Mouse (Mus musculus) forebrain, embryonic 13.5 days (tissue): ENCODE measurements around the gene Dcn. TPM values are rescaled to one million over a fixed set of nuclear protein-coding genes. Genes with fewer than 3 reads are reported as not detected.

ENCODE experiments used
- ATAC-seq: fragments of 200-750 bp; cut with Nextera tagmentation; 2 replicates; pipeline ENCODE4 v1.8.0; 2017
- H3K27ac ChIP-seq: fragments of 300-500 bp; sonication (generic); 2 replicates; pipeline ENCODE4 v1.5.1; 2015; ENCODE audit warnings: inconsistent platforms, mild to moderate bottlenecking, moderate library complexity
- H3K27me3 ChIP-seq: fragments of 300-500 bp; sonication (generic); 2 replicates; pipeline ENCODE4 v1.6.1; 2015; ENCODE audit warnings: mild to moderate bottlenecking, inconsistent platforms
- H3K36me3 ChIP-seq: fragments of 300-500 bp; sonication (generic); 2 replicates; pipeline ENCODE4 v1.6.1; 2015; ENCODE audit warnings: mild to moderate bottlenecking, inconsistent platforms; ENCODE audit not compliant: poor library complexity, severe bottlenecking
- H3K4me1 ChIP-seq: fragments of 300-500 bp; sonication (generic); 2 replicates; pipeline ENCODE4 v1.6.1; 2015; ENCODE audit warnings: inconsistent platforms
- H3K4me2 ChIP-seq: fragments of 300-500 bp; sonication (generic); 2 replicates; pipeline ENCODE4 v1.6.1; 2015; ENCODE audit warnings: inconsistent platforms, mild to moderate bottlenecking, moderate library complexity
- H3K4me3 ChIP-seq: fragments of 300-500 bp; sonication (generic); 2 replicates; pipeline ENCODE4 v1.5.1; 2015; ENCODE audit warnings: mild to moderate bottlenecking, inconsistent platforms
- H3K9ac ChIP-seq: fragments of 300-500 bp; sonication (generic); 2 replicates; pipeline ENCODE4 v1.6.1; 2015; ENCODE audit warnings: mild to moderate bottlenecking, inconsistent platforms
- H3K9me3 ChIP-seq: fragments of 300-500 bp; sonication (generic); replicated peaks from 2 replicates; pipeline ENCODE4 v1.6.1; 2016; ENCODE audit warnings: inconsistent platforms
- WGBS: fragments of 180-500 bp; shearing (Covaris S2); methylation state at CpG from one replicate; pipeline ENCODE4 v1.1.7; 2015; 5-methylcytosine and 5-hydroxymethylcytosine counted together
- polyA plus RNA-seq: library from polyadenylated mRNA; unstranded; fragments of >200 nt; fragmentation: Nextera tagmentation; extraction: Ambion mirVana; gene quantifications from 2 replicates; pipeline ENCODE4 v1.2.1, GENCODE M21; 2015

Gene Dcn
- polyA plus RNA-seq, 1 experiment from 2014 or later = 39.1 TPM

- H3K27ac ChIP-seq = no peak overlapping the region
- WGBS = 83% methylated on average over 2 of the region's 2 CpGs
- H3K36me3 ChIP-seq = no peaks in the 10 kb centered on the region
- H3K27me3 ChIP-seq = no peaks in the 10 kb centered on the region
- no peak for ATAC-seq
- peaks cover 13% of the 10 kb centered on the region for H3K4me1 ChIP-seq
- no peak overlapping the region for H3K4me3 ChIP-seq
- H3K9ac ChIP-seq = no peak overlapping the region
- H3K4me2 ChIP-seq = no peak overlapping the region
- H3K9me3 ChIP-seq = no peaks in the 10 kb centered on the region
Observed at GRCm38 (mm10) chr10:97484049-97484448, 4.6 kb downstream of the Dcn start.

DNA sequence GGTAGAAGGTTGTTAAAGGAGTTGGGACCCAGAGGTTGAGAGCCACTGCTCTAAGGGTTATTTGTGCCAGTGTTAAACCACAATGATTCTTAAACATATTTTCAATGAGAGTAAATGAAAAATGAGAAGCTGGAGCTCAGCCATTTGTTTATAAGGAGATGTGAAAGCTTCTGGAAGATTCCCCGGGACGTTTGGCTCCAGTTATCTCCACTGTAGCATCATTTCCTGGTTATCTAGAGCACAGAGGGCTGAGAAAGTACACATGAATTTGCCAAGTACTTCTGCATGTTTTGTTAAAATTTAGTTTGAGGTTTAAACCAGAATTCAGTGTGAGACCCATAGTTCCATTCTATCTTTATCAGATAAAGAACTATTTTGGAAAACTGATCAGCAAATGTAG lies 5.7 kb downstream of the Dcn start:
- 79% methylated on average over 2 of the region's 2 CpGs for WGBS
- ATAC-seq = no peak

DNA sequence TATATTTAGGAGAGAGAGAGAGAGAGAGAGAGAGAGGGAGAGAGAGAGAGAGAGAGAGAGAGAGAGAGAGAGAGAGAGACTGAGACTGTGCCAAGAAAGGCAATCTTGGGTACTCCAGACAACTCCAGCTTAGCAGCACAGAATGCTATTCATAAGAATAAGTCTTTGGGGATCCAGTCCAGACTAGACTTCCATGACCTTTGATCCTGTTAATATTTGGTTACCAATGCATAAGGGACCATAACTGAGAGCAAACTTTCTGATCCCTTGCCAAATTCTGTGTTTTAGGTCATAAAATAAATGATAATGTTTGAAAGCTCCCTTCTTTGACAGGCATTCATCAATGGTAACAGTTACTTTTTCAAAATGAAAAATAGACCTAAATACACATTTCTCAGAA lies 6.7 kb downstream of the Dcn start:
- no peak for ATAC-seq
- H3K27me3 ChIP-seq = no peaks in the 10 kb centered on the region

More for the DNA sequence above, 5.7 kb downstream of the Dcn start:
- Histone ChIP-seq H3K27ac (no peak overlapping the region), H3K36me3 (no peaks in the 10 kb centered on the region), H3K9ac (no peak overlapping the region), H3K4me3 (no peak overlapping the region), H3K9me3 (no peaks in the 10 kb centered on the region), H3K4me1 (peaks cover 2% of the 10 kb centered on the region; the same call in 1 of the 2 replicates), H3K27me3 (no peaks in the 10 kb centered on the region), H3K4me2 (no peak overlapping the region)

GRCm38 (mm10) chr10:97487269-97487989 lies 8.0 kb downstream of the Dcn start:
- H3K4me3 ChIP-seq = no peak overlapping the region
- H3K4me2 ChIP-seq = no peak overlapping the region
- H3K27ac ChIP-seq = no peak overlapping the region
- H3K4me1 ChIP-seq = no peaks in the 10 kb centered on the region; the same call in 1 of the 2 replicates
- ATAC-seq = no peak
- no peaks in the 10 kb centered on the region for H3K36me3 ChIP-seq
- H3K27me3 ChIP-seq = no peaks in the 10 kb centered on the region
- WGBS = 93% methylated on average over 6 of the region's 6 CpGs
- H3K9ac ChIP-seq = no peak overlapping the region
- H3K9me3 ChIP-seq = no peaks in the 10 kb centered on the region

More for the DNA sequence above, 6.7 kb downstream of the Dcn start:
- Histone ChIP-seq H3K36me3 (no peaks in the 10 kb centered on the region), H3K9me3 (no peaks in the 10 kb centered on the region), H3K27ac (no peak overlapping the region), H3K4me2 (no peak overlapping the region), H3K4me1 (no peaks in the 10 kb centered on the region), H3K9ac (no peak overlapping the region), H3K4me3 (no peak overlapping the region)

GRCm38 (mm10) chr10:97492367-97492980 lies 13.1 kb downstream of the Dcn start:
- H3K9ac ChIP-seq = no peak overlapping the region

DNA sequence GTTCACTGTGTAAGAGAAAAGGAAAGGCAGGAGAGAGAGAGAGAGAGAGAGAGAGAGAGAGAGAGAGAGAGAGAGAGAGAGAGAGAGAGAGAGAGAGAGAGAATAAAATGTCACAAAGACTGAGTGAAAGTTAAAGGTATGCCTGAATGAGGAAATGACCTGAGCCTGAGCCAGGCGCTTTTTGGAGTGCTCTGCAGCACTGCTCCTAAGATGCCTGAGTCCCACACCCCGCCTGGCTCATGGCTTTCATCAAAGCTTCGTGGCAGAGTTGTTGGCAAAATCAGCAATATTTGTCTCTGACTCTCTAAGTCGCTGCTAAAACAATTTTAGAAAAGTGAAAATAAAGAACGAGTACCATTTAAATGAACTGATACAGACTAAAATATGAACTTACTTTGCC lies 18.2 kb downstream of the Dcn start:
- no peaks in the 10 kb centered on the region for H3K9me3 ChIP-seq
- no peaks in the 10 kb centered on the region for H3K36me3 ChIP-seq
- no peak overlapping the region for H3K9ac ChIP-seq
- H3K27me3 ChIP-seq = no peaks in the 10 kb centered on the region
- WGBS = 60% methylated on average over 5 of the region's 5 CpGs
- no peak overlapping the region for H3K4me2 ChIP-seq
- no peak overlapping the region for H3K27ac ChIP-seq
- ATAC-seq = no peak
- no peak overlapping the region for H3K4me3 ChIP-seq
- peaks cover 2% of the 10 kb centered on the region for H3K4me1 ChIP-seq

More at GRCm38 (mm10) chr10:97492367-97492980, 13.1 kb downstream of the Dcn start:
- peak; percentile 97 for ATAC-seq
- 30% methylated on average over 4 of the region's 4 CpGs for WGBS
- H3K4me2 ChIP-seq = no peak overlapping the region
- H3K9me3 ChIP-seq = no peaks in the 10 kb centered on the region
- H3K27me3 ChIP-seq = no peaks in the 10 kb centered on the region
- H3K27ac ChIP-seq = no peak overlapping the region
- no peak overlapping the region for H3K4me3 ChIP-seq
- H3K4me1 ChIP-seq = peaks cover 4% of the 10 kb centered on the region
- H3K36me3 ChIP-seq = no peaks in the 10 kb centered on the region

GRCm38 (mm10) chr10:97523366-97523765 lies 44.0 kb downstream of the Dcn start:
- no peaks in the 10 kb centered on the region for H3K4me1 ChIP-seq

DNA sequence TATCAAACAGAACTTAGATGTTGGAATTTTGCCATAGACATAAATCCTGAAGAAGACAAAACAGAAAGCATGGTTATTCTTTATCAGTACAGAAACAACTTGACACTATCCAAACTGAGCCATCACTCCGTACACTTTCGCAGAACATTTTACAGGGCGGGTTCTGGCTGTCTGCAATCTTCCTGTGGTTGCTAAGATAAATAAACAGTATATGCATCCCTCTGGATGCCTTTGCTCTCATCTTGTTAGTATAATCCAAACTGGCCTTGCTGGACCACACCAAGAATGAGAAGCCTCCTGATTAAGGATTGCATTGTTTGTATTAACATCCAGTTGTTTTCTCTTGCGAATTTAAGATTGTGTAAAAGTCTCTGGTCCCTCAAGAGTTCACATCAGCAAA lies 56.3 kb downstream of the Dcn start:
- H3K9me3 ChIP-seq = no peaks in the 10 kb centered on the region
- H3K4me3 ChIP-seq = no peak overlapping the region
- H3K27me3 ChIP-seq = no peaks in the 10 kb centered on the region
- no peaks in the 10 kb centered on the region for H3K36me3 ChIP-seq
- 90% methylated on average over 4 of the region's 4 CpGs for WGBS
- H3K4me1 ChIP-seq = no peaks in the 10 kb centered on the region
- no peak overlapping the region for H3K4me2 ChIP-seq
- no peak for ATAC-seq
- H3K27ac ChIP-seq = no peak overlapping the region
- H3K9ac ChIP-seq = no peak overlapping the region

More at GRCm38 (mm10) chr10:97523366-97523765, 44.0 kb downstream of the Dcn start:
- no peak overlapping the region for H3K9ac ChIP-seq
- no peaks in the 10 kb centered on the region for H3K36me3 ChIP-seq
- no peaks in the 10 kb centered on the region for H3K9me3 ChIP-seq
- H3K4me3 ChIP-seq = no peak overlapping the region
- H3K4me2 ChIP-seq = no peak overlapping the region
- H3K27me3 ChIP-seq = no peaks in the 10 kb centered on the region
- WGBS = 90% methylated on average over 3 of the region's 3 CpGs
- no peak overlapping the region for H3K27ac ChIP-seq
- ATAC-seq = no peak

DNA sequence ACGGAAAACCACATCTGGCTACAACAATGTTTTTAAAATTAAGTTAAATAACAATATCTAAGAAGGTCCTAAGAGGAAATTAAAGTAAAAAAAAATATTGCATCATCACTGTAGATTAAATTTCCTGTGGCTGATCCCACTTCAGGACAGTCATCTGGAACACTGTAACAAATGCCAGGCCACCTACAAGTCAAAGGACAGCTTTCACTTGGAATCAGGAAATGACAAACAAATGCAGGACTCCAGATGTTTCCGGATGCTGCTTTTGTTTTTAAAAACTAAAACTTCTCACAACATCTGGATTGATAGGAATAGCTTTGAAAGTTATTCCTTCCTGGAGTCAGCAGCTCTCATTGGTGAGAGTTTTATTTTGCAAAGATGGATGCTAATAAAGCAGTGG lies 57.5 kb downstream of the Dcn start:
- Histone ChIP-seq H3K4me3 (no peak overlapping the region), H3K27ac (no peak overlapping the region), H3K9me3 (no peaks in the 10 kb centered on the region), H3K27me3 (no peaks in the 10 kb centered on the region), H3K36me3 (no peaks in the 10 kb centered on the region), H3K4me1 (no peaks in the 10 kb centered on the region), H3K9ac (no peak overlapping the region), H3K4me2 (no peak overlapping the region)
- no peak for ATAC-seq
- 80% methylated on average over 2 of the region's 2 CpGs for WGBS

GRCm38 (mm10) chr10:97538202-97538601 lies 58.8 kb downstream of the Dcn start:
- H3K4me3 ChIP-seq = no peak overlapping the region
- no peak overlapping the region for H3K9ac ChIP-seq
- H3K27me3 ChIP-seq = no peaks in the 10 kb centered on the region
- 98% methylated on average over 4 of the region's 4 CpGs for WGBS
- no peak for ATAC-seq
- no peak overlapping the region for H3K27ac ChIP-seq
- H3K4me2 ChIP-seq = no peak overlapping the region
- H3K36me3 ChIP-seq = no peaks in the 10 kb centered on the region
- H3K9me3 ChIP-seq = no peaks in the 10 kb centered on the region
- H3K4me1 ChIP-seq = no peaks in the 10 kb centered on the region

DNA sequence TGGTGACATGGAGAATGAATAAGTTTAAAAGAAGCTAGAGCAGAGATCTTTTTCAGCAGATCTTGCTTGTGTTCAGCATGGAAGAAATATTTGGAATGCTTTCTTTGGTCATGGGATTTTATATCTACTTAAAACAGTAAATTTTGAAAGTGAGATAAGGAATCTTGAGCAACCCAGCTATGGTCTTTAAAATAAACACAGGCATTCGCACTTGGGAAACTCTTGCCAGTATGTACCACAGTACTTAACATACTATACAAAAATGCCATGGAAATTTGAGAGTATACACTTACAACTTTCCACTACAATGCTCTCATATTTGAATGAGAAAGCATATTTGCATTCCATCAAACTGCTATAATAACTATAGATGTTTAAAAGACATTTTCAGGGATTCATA lies 68.3 kb downstream of the Dcn start:
- H3K4me1 ChIP-seq = no peaks in the 10 kb centered on the region
- H3K4me3 ChIP-seq = no peak overlapping the region
- no peaks in the 10 kb centered on the region for H3K27me3 ChIP-seq
- peaks cover 3% of the 10 kb centered on the region; the same call in 1 of the 2 replicates for H3K9me3 ChIP-seq
- H3K27ac ChIP-seq = no peak overlapping the region
- no peaks in the 10 kb centered on the region for H3K36me3 ChIP-seq
- no peak overlapping the region for H3K9ac ChIP-seq
- WGBS = 87% methylated on average over 1 of the region's 1 CpGs
- no peak overlapping the region for H3K4me2 ChIP-seq
- no peak for ATAC-seq

GRCm38 (mm10) chr10:97564957-97565856 lies 85.8 kb downstream of the Dcn start, which contains the start of gene Lum:
Lum (plus strand) TSS chr10:97565128.
- WGBS = 51% methylated on average over 10 of the region's 10 CpGs
- no peak within 1 kb of the TSS for H3K27ac ChIP-seq

More at GRCm38 (mm10) chr10:97564957-97565856, 85.8 kb downstream of the Dcn start, which contains the start of gene Lum:
- ATAC-seq = peak; percentile 70; the same call in 1 of the 2 replicates
- Histone ChIP-seq H3K4me3 (no peak within 1 kb of the TSS), H3K4me1 (no peaks in the 10 kb centered on the region), H3K36me3 (no peaks in the 10 kb centered on the region), H3K4me2 (no peak within 1 kb of the TSS), H3K27me3 (no peaks in the 10 kb centered on the region), H3K9ac (no peak within 1 kb of the TSS), H3K9me3 (no peaks in the 10 kb centered on the region)
